21 mouse cellular contexts compared by ENCODE assay signal in the genomic region with DNA sequence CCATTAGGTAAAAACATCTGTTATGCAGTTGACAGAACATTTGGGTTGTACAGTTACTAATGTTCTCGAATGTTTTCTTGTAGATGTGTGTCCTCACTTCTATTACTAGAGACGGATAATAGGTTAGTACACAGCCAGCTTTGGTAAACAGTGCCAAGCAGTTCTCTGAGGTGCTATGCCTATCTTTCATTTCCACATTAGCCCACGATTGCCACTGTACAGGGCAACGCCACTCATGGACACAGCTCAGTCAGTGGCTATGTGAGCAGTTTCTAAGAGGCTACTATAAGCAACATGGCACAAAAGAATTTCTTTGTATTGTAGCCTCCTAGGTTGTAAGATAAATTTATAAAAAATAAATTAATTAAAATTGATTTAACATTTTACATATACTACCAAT.
DNase-seq lines count a peak whose midpoint lies in the region; ATAC-seq lines count a peak whose summit lies in the region.
"Had no signal": no experiment of that assay in that cellular context is flagged by ENCODE, and none has a peak within 500 bp of the region (broad histone marks: within the 10 kb centered on the region; RNA-seq: fewer than 3 reads in every experiment).

No protein-coding gene starts in this region.

- intact Hi-C loops in heart, postnatal 36 days (cut with DNase I), result no loop called here

- H3K9ac ChIP-seq in hindbrain, embryonic 14.5 days, result no peak overlapping the region
- no peak overlapping the region for H3K9ac ChIP-seq in hindbrain, embryonic 16.5 days (ENCODE audit: low read depth, low read length)
- H3K9ac ChIP-seq in neural tube, embryonic 12.5 days, result no peak overlapping the region
- no peak overlapping the region for H3K9ac ChIP-seq in liver, embryonic 16.5 days (ENCODE audit: low read depth, low read length)
- no peak overlapping the region for H3K9ac ChIP-seq in neural tube, embryonic 15.5 days (replicated peaks)
- H3K9ac ChIP-seq: embryonic facial prominence, embryonic 15.5 days; lung, embryonic 15.5 days; stomach, embryonic 15.5 days had no signal

- H3K27me3 ChIP-seq in hindbrain, embryonic 14.5 days (ENCODE audit: control insufficient read depth, insufficient read depth, low read length), result no peaks in the 10 kb centered on the region
- no peaks in the 10 kb centered on the region for H3K27me3 ChIP-seq in hindbrain, embryonic 16.5 days (replicated peaks; ENCODE audit: control insufficient read depth, insufficient read depth, low read length)
- H3K27me3 ChIP-seq in neural tube, embryonic 12.5 days (replicated peaks), result no peaks in the 10 kb centered on the region
- H3K27me3 ChIP-seq in liver, embryonic 16.5 days (ENCODE audit: control insufficient read depth, insufficient read depth, low read depth, low read length), result no peaks in the 10 kb centered on the region
- H3K27me3 ChIP-seq in neural tube, embryonic 15.5 days (replicated peaks), result no peaks in the 10 kb centered on the region
- H3K27me3 ChIP-seq: embryonic facial prominence, embryonic 15.5 days; lung, embryonic 15.5 days; stomach, embryonic 15.5 days had no signal

- no peak for ATAC-seq in hindbrain, embryonic 14.5 days (ENCODE audit: low FRiP score)
- ATAC-seq in hindbrain, embryonic 16.5 days, result no peak
- peak; percentile 53; the same call in 1 of the 2 replicates for ATAC-seq in neural tube, embryonic 12.5 days (ENCODE audit: low FRiP score, low read depth)
- peak; percentile 81 for ATAC-seq in liver, embryonic 16.5 days (ENCODE audit: low read depth)
- peak; percentile 53; the same call in 1 of the 2 replicates for ATAC-seq in neural tube, embryonic 15.5 days (ENCODE audit: low FRiP score)
- ATAC-seq: activated CD4-positive, CD25-positive, alpha-beta regulatory T cell, adult 4 months had no signal

- H3K4me3 ChIP-seq in hindbrain, embryonic 14.5 days (replicated peaks; ENCODE audit: low read length), result no peak overlapping the region
- no peak overlapping the region for H3K4me3 ChIP-seq in hindbrain, embryonic 16.5 days (ENCODE audit: low read length)
- no peak overlapping the region for H3K4me3 ChIP-seq in neural tube, embryonic 12.5 days
- H3K4me3 ChIP-seq in liver, embryonic 16.5 days (ENCODE audit: low read depth, low read length), result no peak overlapping the region
- H3K4me3 ChIP-seq in neural tube, embryonic 15.5 days (replicated peaks), result no peak overlapping the region
- H3K4me3 ChIP-seq: embryonic facial prominence, embryonic 15.5 days; heart, embryonic 10.5 days; left cerebral cortex, adult 2 months; lung, embryonic 15.5 days; stomach, embryonic 15.5 days had no signal

- no peaks in the 10 kb centered on the region for H3K36me3 ChIP-seq in hindbrain, embryonic 14.5 days (replicated peaks; ENCODE audit: control insufficient read depth, insufficient read depth)
- no peaks in the 10 kb centered on the region for H3K36me3 ChIP-seq in hindbrain, embryonic 16.5 days (ENCODE audit: control insufficient read depth, insufficient read depth, low read length)
- H3K36me3 ChIP-seq in neural tube, embryonic 12.5 days, result no peaks in the 10 kb centered on the region
- H3K36me3 ChIP-seq in liver, embryonic 16.5 days (ENCODE audit: control insufficient read depth, insufficient read depth), result no peaks in the 10 kb centered on the region
- H3K36me3 ChIP-seq in neural tube, embryonic 15.5 days, result no peaks in the 10 kb centered on the region
- H3K36me3 ChIP-seq: embryonic facial prominence, embryonic 15.5 days; heart, embryonic 10.5 days; lung, embryonic 15.5 days; stomach, embryonic 15.5 days had no signal

- H3K4me2 ChIP-seq in hindbrain, embryonic 14.5 days (replicated peaks), result no peak overlapping the region
- H3K4me2 ChIP-seq in hindbrain, embryonic 16.5 days (ENCODE audit: low read length), result no peak overlapping the region
- no peak overlapping the region for H3K4me2 ChIP-seq in neural tube, embryonic 12.5 days (replicated peaks)
- H3K4me2 ChIP-seq in liver, embryonic 16.5 days (ENCODE audit: low read depth, low read length), result no peak overlapping the region
- H3K4me2 ChIP-seq in neural tube, embryonic 15.5 days, result no peak overlapping the region
- H3K4me2 ChIP-seq: embryonic facial prominence, embryonic 15.5 days; lung, embryonic 15.5 days; stomach, embryonic 15.5 days had no signal

- H3K9me3 ChIP-seq in hindbrain, embryonic 14.5 days (ENCODE audit: control insufficient read depth, low read length), result no peaks in the 10 kb centered on the region
- H3K9me3 ChIP-seq in hindbrain, embryonic 16.5 days (ENCODE audit: control insufficient read depth, low read length), result no peaks in the 10 kb centered on the region
- H3K9me3 ChIP-seq in neural tube, embryonic 12.5 days, result no peaks in the 10 kb centered on the region
- no peaks in the 10 kb centered on the region for H3K9me3 ChIP-seq in liver, embryonic 16.5 days (replicated peaks; ENCODE audit: control insufficient read depth, low read length)
- no peaks in the 10 kb centered on the region for H3K9me3 ChIP-seq in neural tube, embryonic 15.5 days (replicated peaks)
- H3K9me3 ChIP-seq: embryonic facial prominence, embryonic 15.5 days; heart, embryonic 10.5 days; lung, embryonic 15.5 days; stomach, embryonic 15.5 days had no signal

- peaks cover 9% of the 10 kb centered on the region; the same call in 1 of the 2 replicates for H3K4me1 ChIP-seq in hindbrain, embryonic 14.5 days (replicated peaks; ENCODE audit: control insufficient read depth, insufficient read depth, low read length)
- H3K4me1 ChIP-seq in hindbrain, embryonic 16.5 days (ENCODE audit: control insufficient read depth, insufficient read depth, low read depth, low read length), result no peaks in the 10 kb centered on the region
- peaks cover 7% of the 10 kb centered on the region for H3K4me1 ChIP-seq in neural tube, embryonic 12.5 days
- H3K4me1 ChIP-seq in liver, embryonic 16.5 days (ENCODE audit: control insufficient read depth, low read depth, low read length), result peaks cover 11% of the 10 kb centered on the region
- H3K4me1 ChIP-seq in neural tube, embryonic 15.5 days, result peaks cover 13% of the 10 kb centered on the region
- H3K4me1 ChIP-seq: embryonic facial prominence, embryonic 15.5 days; heart, embryonic 10.5 days; lung, embryonic 15.5 days; stomach, embryonic 15.5 days had no signal

- peak overlapping the region; percentile 54 for H3K27ac ChIP-seq in hindbrain, embryonic 14.5 days
- H3K27ac ChIP-seq in hindbrain, embryonic 16.5 days (ENCODE audit: low read depth, low read length), result no peak overlapping the region
- no peak overlapping the region for H3K27ac ChIP-seq in neural tube, embryonic 12.5 days
- H3K27ac ChIP-seq in liver, embryonic 16.5 days (ENCODE audit: low read length), result no peak overlapping the region
- peak overlapping the region; percentile 56; the same call in 1 of the 2 replicates for H3K27ac ChIP-seq in neural tube, embryonic 15.5 days (replicated peaks)
- H3K27ac ChIP-seq: embryonic facial prominence, embryonic 15.5 days; heart, embryonic 10.5 days; left cerebral cortex, adult 2 months; lung, embryonic 15.5 days; macrophage; stomach, embryonic 15.5 days had no signal

- WGBS in hindbrain, embryonic 14.5 days, result 65% methylated on average over 4 of the region's 4 CpGs
- WGBS in hindbrain, embryonic 16.5 days, result 65% methylated on average over 4 of the region's 4 CpGs
- 75% methylated on average over 4 of the region's 4 CpGs for WGBS in neural tube, embryonic 12.5 days
- 30% methylated on average over 4 of the region's 4 CpGs for WGBS in liver, embryonic 16.5 days (ENCODE audit: insufficient replicate concordance)
- whole genome bisulfite sequencing in neural tube, embryonic 15.5 days, result 42% methylated on average over 4 of the region's 4 CpGs

- DNase-seq in hindbrain, embryonic 14.5 days (ENCODE audit: low spot score), result no peak
- DNase-seq in neural tube, embryonic 10.5 days (ENCODE audit: extremely low spot score, low spot score), result no peak
- no peak for DNase-seq in heart, postnatal 36 days
- DNase-seq in cerebellum, postnatal 4 days (ENCODE audit: low spot score in 2 of 2), result no peak
- DNase-seq: adrenal gland, postnatal 10 days; cerebellum, adult 8-10 months; cerebellum, postnatal 36 days; kidney, adult 2 months; kidney, postnatal 10 days; thymus, postnatal 25 days had no signal

Comparison
In these comparisons a context has a peak if more than half of its experiments do, and no peak if none do; other contexts are left out.
1. H3K27ac ChIP-seq: peak in hindbrain, embryonic 14.5 days (single experiment) and neural tube, embryonic 15.5 days (single experiment); none in hindbrain, embryonic 16.5 days (single experiment), neural tube, embryonic 12.5 days (single experiment) and liver, embryonic 16.5 days (single experiment).
2. ATAC-seq: peak in neural tube, embryonic 12.5 days (single experiment), liver, embryonic 16.5 days (single experiment) and neural tube, embryonic 15.5 days (single experiment); none in hindbrain, embryonic 14.5 days (single experiment) and hindbrain, embryonic 16.5 days (single experiment).